Mouse (Mus musculus) layer of hippocampus, adult 18-20 months (tissue): ENCODE data around the gene Jph4. TPM values are rescaled to one million over a fixed set of nuclear protein-coding genes. Genes with fewer than 3 reads are reported as not detected.

Experiments
- DNase-seq, 2 experiments: peaks; one replicate each; pipeline ENCODE4 v3.0.0; 2022; ENCODE audit warnings: low spot score in 2 of 2
- total RNA-seq, 2 experiments: library from RNA; stranded (reverse); gene quantifications; 2 replicates each; pipeline ENCODE4 v1.2.3; 2021

Jph4 gene
- total RNA-seq, 2 experiments from 2014 or later: 423 to 433 TPM

- no peak for DNase-seq
These were observed 20.1 kb downstream of the Jph4 start for GRCm38 (mm10) chr14:55096573-55097087.

GRCm38 (mm10) chr14:55095671-55096070, 21.1 kb downstream of the Jph4 start:
- DNase-seq: no peak

- no peak for DNase-seq
These were observed 21.5 kb downstream of the Jph4 start for GRCm38 (mm10) chr14:55095263-55095662.

- peak; percentile 75 to 83 for DNase-seq
These were observed 22.0 kb downstream of the Jph4 start, which contains the start of gene Thtpa for GRCm38 (mm10) chr14:55094704-55095231. TSS of gene Thtpa (plus strand) at chr14:55094784.

- no peak for DNase-seq
These were observed 22.8 kb downstream of the Jph4 start for GRCm38 (mm10) chr14:55093927-55094326.

GRCm38 (mm10) chr14:55092011-55092577, 24.6 kb downstream of the Jph4 start, which contains the start of gene Zfhx2:
TSS of gene Zfhx2 (minus strand) at chr14:55092324.
- DNase-seq: peak; percentile 96 to 98

GRCm38 (mm10) chr14:55091209-55091865, 25.4 kb downstream of the Jph4 start:
- no peak for DNase-seq

- peak in 1 of 2 experiments; percentile 78 for DNase-seq
These were observed 27.4 kb downstream of the Jph4 start for GRCm38 (mm10) chr14:55089199-55089947.

GRCm38 (mm10) chr14:55086009-55086514, 30.7 kb downstream of the Jph4 start:
- no peak for DNase-seq

- DNase-seq: no peak
These were observed 31.3 kb downstream of the Jph4 start for GRCm38 (mm10) chr14:55085324-55086008.

GRCm38 (mm10) chr14:55083481-55083880, 33.3 kb downstream of the Jph4 start:
- no peak for DNase-seq

GRCm38 (mm10) chr14:55081105-55081504, 35.6 kb downstream of the Jph4 start:
- no peak for DNase-seq

- peak in 1 of 2 experiments; percentile 79 for DNase-seq
These were observed 37.3 kb downstream of the Jph4 start for GRCm38 (mm10) chr14:55079214-55079970.

GRCm38 (mm10) chr14:55078366-55078989, 38.3 kb downstream of the Jph4 start:
- DNase-seq: no peak

GRCm38 (mm10) chr14:55077481-55078365, 39.0 kb downstream of the Jph4 start:
- DNase-seq: no peak

- DNase-seq: no peak
These were observed 39.8 kb downstream of the Jph4 start for GRCm38 (mm10) chr14:55076956-55077355.

- DNase-seq: peak in 1 of 2 experiments; percentile 70
These were observed 40.5 kb downstream of the Jph4 start for GRCm38 (mm10) chr14:55076224-55076623.

- DNase-seq: no peak
These were observed 42.3 kb downstream of the Jph4 start for GRCm38 (mm10) chr14:55074416-55074815.

GRCm38 (mm10) chr14:55071756-55072155, 45.0 kb downstream of the Jph4 start:
- no peak for DNase-seq
